Mouse (Mus musculus): Measurements from ENCODE around the gene Hist1h4f. TPM values are rescaled to one million over a fixed set of nuclear protein-coding genes. Genes with fewer than 3 reads are reported as not detected.
A peak's percentile ranks its signal among the peaks of the same experiment; 100 is the strongest.
"Not testable (repeated sequence)": the region's sequence is repeated elsewhere in the genome, so short reads cannot be mapped to it uniquely, and the experiment has no call there.

Hist1h4f gene
- polyA plus RNA-seq, 1 experiment = 27.0 TPM

GRCm38 (mm10) chr13:23536076-23536822, 15.2 kb downstream of the Hist1h4f start:
- WGBS = 15% methylated on average over 7 of the region's 7 CpGs
- no peak for DNase-seq (ENCODE audit: low read depth, low spot score)

- WGBS = under 1% methylated on average over 47 of the region's 62 CpGs
- not testable (repeated sequence) for DNase-seq (ENCODE audit: low read depth, low spot score)
These were observed 16.0 kb downstream of the Hist1h4f start, which contains the start of gene Hist1h3g for GRCm38 (mm10) chr13:23535137-23536075. Gene Hist1h3g (plus strand): TSS chr13:23535422.

- WGBS = 1% methylated on average over 15 of the region's 15 CpGs
- no peak for DNase-seq (ENCODE audit: low read depth, low spot score)
These were observed 16.9 kb downstream of the Hist1h4f start for GRCm38 (mm10) chr13:23534368-23535131.

GRCm38 (mm10) chr13:23533560-23534367, 17.7 kb downstream of the Hist1h4f start, which contains the start of gene Hist1h2af:
Gene Hist1h2af (plus strand): TSS chr13:23533906.
- not testable (repeated sequence) for DNase-seq (ENCODE audit: low read depth, low spot score)
- WGBS = under 1% methylated on average over 28 of the region's 53 CpGs

GRCm38 (mm10) chr13:23532262-23533075, 19.0 kb downstream of the Hist1h4f start:
- DNase-seq (ENCODE audit: low read depth, low spot score) = no peak
- WGBS = 13% methylated on average over 9 of the region's 9 CpGs

- under 1% methylated on average over 59 of the region's 70 CpGs for WGBS
These were observed 20.3 kb downstream of the Hist1h4f start, which contains the start of gene Hist1h4h for GRCm38 (mm10) chr13:23530901-23531875. Gene Hist1h4h (plus strand): TSS chr13:23531050.

GRCm38 (mm10) chr13:23530181-23530900, 21.1 kb downstream of the Hist1h4f start:
- WGBS = under 1% methylated on average over 20 of the region's 20 CpGs
- DNase-seq (ENCODE audit: low read depth, low spot score) = no peak

More at GRCm38 (mm10) chr13:23530901-23531875, 20.3 kb downstream of the Hist1h4f start, which contains the start of gene Hist1h4h:
- DNase-seq (ENCODE audit: low read depth, low spot score) = no peak

GRCm38 (mm10) chr13:23529480-23530165, 21.8 kb downstream of the Hist1h4f start:
- DNase-seq (ENCODE audit: low read depth, low spot score) = no peak
- WGBS = 22% methylated on average over 2 of the region's 2 CpGs

- WGBS = 85% methylated on average over 5 of the region's 5 CpGs
- no peak for DNase-seq (ENCODE audit: low read depth, low spot score)
These were observed 22.4 kb downstream of the Hist1h4f start for GRCm38 (mm10) chr13:23529005-23529404.

- WGBS = under 1% methylated on average over 17 of the region's 17 CpGs
- DNase-seq (ENCODE audit: low read depth, low spot score) = peak; percentile 70
These were observed 25.1 kb downstream of the Hist1h4f start for GRCm38 (mm10) chr13:23526312-23526711.

GRCm38 (mm10) chr13:23525901-23526300, 25.5 kb downstream of the Hist1h4f start:
- no peak for DNase-seq (ENCODE audit: low read depth, low spot score)
- 8% methylated on average over 10 of the region's 10 CpGs for WGBS

- DNase-seq (ENCODE audit: low read depth, low spot score) = no peak
- 14% methylated on average over 5 of the region's 5 CpGs for WGBS
These were observed 26.8 kb downstream of the Hist1h4f start for GRCm38 (mm10) chr13:23524654-23525053.

- no peak for DNase-seq (ENCODE audit: low read depth, low spot score)
- 26% methylated on average over 5 of the region's 5 CpGs for WGBS
These were observed 27.5 kb downstream of the Hist1h4f start for GRCm38 (mm10) chr13:23523976-23524375.

- WGBS = 3% methylated on average over 14 of the region's 14 CpGs
- no peak for DNase-seq (ENCODE audit: low read depth, low spot score)
These were observed 29.7 kb downstream of the Hist1h4f start for GRCm38 (mm10) chr13:23521703-23522102.

GRCm38 (mm10) chr13:23519416-23519815, 32.0 kb downstream of the Hist1h4f start:
- under 1% methylated on average over 10 of the region's 10 CpGs for WGBS
- DNase-seq (ENCODE audit: low read depth, low spot score) = peak; percentile 45

All from large intestine, adult 2 months (tissue).